Mouse (Mus musculus) forebrain, embryonic 11.5 days (tissue): ENCODE measurements at regions not wholly inside any gene's neighbourhood (a gene's known extent, or its start where the extent isn't known, plus 50 kb on each side); places are given as distances from the start of the nearest gene placed in this dataset.
A peak's percentile ranks its signal among the peaks of the same experiment; 100 is the strongest.

Experiments used
- ATAC-seq: fragments of 200-750 bp; cut with Nextera tagmentation; replicated peaks from 2 replicates; pipeline ENCODE4 v1.8.0; 2017; ENCODE audit warnings: moderate TSS enrichment; ENCODE audit not compliant: low FRiP score
- DNase-seq: peaks from one replicate; pipeline ENCODE4 v3.0.0-alpha.2; 2017; ENCODE audit warnings: low spot score
- H3K27ac ChIP-seq: fragments of 300-500 bp; sonication (generic); 2 replicates; pipeline ENCODE4 v1.5.1; 2014; ENCODE audit warnings: low read depth, low read length
- H3K27me3 ChIP-seq: fragments of 300-500 bp; sonication (generic); 2 replicates; pipeline ENCODE4 v1.6.1; 2014; ENCODE audit warnings: mild to moderate bottlenecking, low read length, mixed read lengths; ENCODE audit not compliant: control insufficient read depth, insufficient read depth
- H3K36me3 ChIP-seq: fragments of 300-500 bp; sonication (generic); 2 replicates; pipeline ENCODE4 v1.6.1; 2014; ENCODE audit warnings: mild to moderate bottlenecking, low read length, moderate library complexity, mixed read lengths; ENCODE audit not compliant: control insufficient read depth, insufficient read depth
- H3K4me1 ChIP-seq: fragments of 300-500 bp; sonication (generic); replicated peaks from 2 replicates; pipeline ENCODE4 v1.6.1; 2014; ENCODE audit warnings: low read length, mixed read lengths; ENCODE audit not compliant: control insufficient read depth, insufficient read depth
- H3K4me2 ChIP-seq: fragments of 300-500 bp; sonication (generic); 2 replicates; pipeline ENCODE4 v1.6.1; 2014; ENCODE audit warnings: low read depth, mild to moderate bottlenecking, low read length, moderate library complexity, mixed read lengths; ENCODE audit not compliant: severe bottlenecking
- H3K4me3 ChIP-seq: fragments of 300-500 bp; sonication (generic); 2 replicates; pipeline ENCODE4 v1.5.1; 2014; ENCODE audit warnings: low read depth, low read length
- H3K9ac ChIP-seq: fragments of 300-500 bp; sonication (generic); 2 replicates; pipeline ENCODE4 v1.6.1; 2014; ENCODE audit warnings: low read length
- H3K9me3 ChIP-seq: fragments of 300-500 bp; sonication (generic); 2 replicates; pipeline ENCODE4 v1.6.1; 2016; ENCODE audit warnings: low read length, mixed read lengths; ENCODE audit not compliant: control insufficient read depth
- WGBS: fragments of 180-500 bp; shearing (Covaris S2); extraction: QIAGEN DNeasy Blood & Tissue Kit; methylation state at CpG from one replicate; pipeline ENCODE4 v1.1.7; 2014; 5-methylcytosine and 5-hydroxymethylcytosine counted together

- 85% methylated on average over 2 of the region's 2 CpGs for WGBS
- H3K9me3 ChIP-seq: no peaks in the 10 kb centered on the region
- H3K27ac ChIP-seq: no peak overlapping the region
- no peak for ATAC-seq
- DNase-seq: no peak
- H3K4me3 ChIP-seq: no peak overlapping the region
- H3K27me3 ChIP-seq: no peaks in the 10 kb centered on the region
- no peak overlapping the region for H3K4me2 ChIP-seq
- no peaks in the 10 kb centered on the region for H3K4me1 ChIP-seq
- H3K36me3 ChIP-seq: no peaks in the 10 kb centered on the region
- no peak overlapping the region for H3K9ac ChIP-seq
These were observed 291.4 kb upstream of the Pcsk5 start for GRCm38 (mm10) chr19:18128786-18129185.

- Histone ChIP-seq H3K9me3 (no peaks in the 10 kb centered on the region), H3K36me3 (no peaks in the 10 kb centered on the region), H3K27ac (no peak overlapping the region), H3K9ac (no peak overlapping the region), H3K4me1 (no peaks in the 10 kb centered on the region), H3K4me2 (no peak overlapping the region), H3K4me3 (no peak overlapping the region), H3K27me3 (no peaks in the 10 kb centered on the region)
- no peak for DNase-seq
- WGBS: 90% methylated on average over 6 of the region's 6 CpGs
- no peak for ATAC-seq
These were observed 268.8 kb upstream of the Pcsk5 start for GRCm38 (mm10) chr19:18106236-18106635.

DNA sequence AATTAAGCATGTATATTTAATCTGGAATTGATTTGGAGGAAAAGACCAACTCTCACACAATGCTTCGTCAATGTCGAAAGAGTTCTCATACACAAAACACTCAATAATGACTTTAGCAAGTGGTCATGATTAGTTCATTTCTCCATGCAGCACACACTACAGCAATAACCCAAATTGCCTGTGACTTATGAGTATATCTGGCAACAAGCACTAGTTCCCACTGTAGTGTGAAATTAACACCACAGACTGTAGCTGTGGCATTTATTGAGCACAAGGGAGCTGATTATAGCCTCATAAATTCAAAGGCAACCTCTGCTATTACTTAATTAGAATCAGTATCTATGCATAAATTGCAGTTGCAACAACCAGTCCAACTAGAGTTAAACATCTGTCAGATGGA is 267.2 kb upstream of the Pcsk5 start:
- DNase-seq (no peak), ATAC-seq (no peak)
- Histone ChIP-seq H3K9me3 (no peaks in the 10 kb centered on the region), H3K4me1 (no peaks in the 10 kb centered on the region), H3K4me2 (no peak overlapping the region), H3K27ac (no peak overlapping the region), H3K4me3 (no peak overlapping the region), H3K36me3 (no peaks in the 10 kb centered on the region), H3K27me3 (no peaks in the 10 kb centered on the region), H3K9ac (no peak overlapping the region)
- 90% methylated on average over 2 of the region's 2 CpGs for WGBS

DNA sequence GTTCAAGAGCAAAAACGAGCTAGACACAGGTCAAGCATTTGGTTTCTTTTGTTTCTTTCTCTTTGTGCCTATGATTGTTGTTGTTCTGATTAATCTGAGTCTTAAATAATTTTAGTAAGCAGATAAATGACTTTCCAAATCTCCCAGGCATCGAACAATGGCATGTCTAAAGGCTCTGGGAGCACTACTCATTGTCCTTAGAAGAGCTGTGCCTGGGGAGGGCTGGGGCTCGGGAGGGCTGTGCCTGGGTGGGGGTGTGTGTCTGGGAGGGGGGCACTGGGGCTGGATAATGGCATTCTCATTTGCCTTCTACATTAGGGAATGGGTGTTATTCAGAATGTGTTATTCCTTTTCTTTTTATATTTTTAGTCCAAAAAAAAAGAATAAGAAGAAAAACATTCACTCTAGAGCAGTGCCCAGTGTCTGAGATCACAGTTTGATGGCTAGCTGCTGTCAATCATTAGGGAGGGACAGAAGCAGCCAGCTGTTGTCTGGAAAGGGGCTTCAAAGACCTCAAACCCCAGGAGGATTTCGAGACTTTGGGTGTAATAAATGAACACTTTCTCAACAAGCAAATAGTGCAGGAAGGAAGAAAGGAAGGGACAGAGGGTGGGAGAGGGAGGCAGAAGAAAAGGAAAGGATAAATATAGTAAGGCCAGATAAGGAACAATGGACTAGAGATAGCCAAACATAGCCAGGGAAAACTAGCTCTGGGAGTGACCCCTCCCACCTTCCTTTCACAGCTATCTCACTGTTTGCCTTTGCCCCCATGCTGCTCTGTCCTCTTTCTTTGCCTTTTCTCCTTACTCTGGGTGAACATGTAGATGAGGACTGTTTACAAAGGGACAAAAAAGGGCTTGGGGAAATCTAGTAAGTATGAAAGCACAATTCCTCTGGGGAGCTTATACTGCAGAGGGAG is 264.2 kb upstream of the Pcsk5 start:
- H3K27ac ChIP-seq: no peak overlapping the region
- 19% methylated on average over 4 of the region's 4 CpGs for WGBS
- H3K4me1 ChIP-seq: no peaks in the 10 kb centered on the region
- ATAC-seq (peak; percentile 46; the same call in 1 of the 2 replicates), DNase-seq (no peak)
- H3K9me3 ChIP-seq: no peaks in the 10 kb centered on the region
- no peaks in the 10 kb centered on the region for H3K27me3 ChIP-seq
- H3K36me3 ChIP-seq: no peaks in the 10 kb centered on the region
- no peak overlapping the region for H3K4me2 ChIP-seq
- H3K9ac ChIP-seq: no peak overlapping the region
- no peak overlapping the region for H3K4me3 ChIP-seq

DNA sequence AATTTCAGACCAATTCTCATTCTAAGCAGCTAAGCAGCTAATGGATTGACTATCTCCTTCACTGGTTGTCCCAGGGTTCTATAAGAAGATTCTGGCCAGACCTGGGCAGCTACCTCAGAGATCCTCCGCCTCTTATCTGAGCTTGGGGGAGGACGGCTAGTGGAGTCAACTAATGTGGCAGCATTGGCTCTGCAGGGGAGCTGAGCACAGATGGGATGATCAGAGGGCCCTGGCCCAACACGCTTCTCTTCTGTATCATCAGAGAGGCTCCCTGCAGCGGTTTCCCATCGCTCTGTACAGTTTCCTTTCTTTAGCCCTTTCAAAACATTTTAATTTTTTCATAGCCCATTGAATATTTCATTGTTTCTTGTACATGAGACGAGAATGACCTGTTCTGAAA is 245.9 kb upstream of the Pcsk5 start:
- no peak for ATAC-seq
- 85% methylated on average over 6 of the region's 6 CpGs for WGBS

GRCm38 (mm10) chr19:18068919-18069318 is 231.5 kb upstream of the Pcsk5 start:
- Histone ChIP-seq H3K36me3 (no peaks in the 10 kb centered on the region), H3K9ac (no peak overlapping the region), H3K27ac (no peak overlapping the region; the same call in 1 of the 2 replicates), H3K4me1 (no peaks in the 10 kb centered on the region), H3K27me3 (no peaks in the 10 kb centered on the region), H3K9me3 (no peaks in the 10 kb centered on the region), H3K4me3 (no peak overlapping the region), H3K4me2 (no peak overlapping the region)
- ATAC-seq (no peak), DNase-seq (no peak)
- WGBS: 60% methylated on average over 5 of the region's 5 CpGs

More for the DNA sequence above, 245.9 kb upstream of the Pcsk5 start:
- no peaks in the 10 kb centered on the region for H3K36me3 ChIP-seq
- no peak for DNase-seq
- no peaks in the 10 kb centered on the region for H3K9me3 ChIP-seq
- H3K27ac ChIP-seq: no peak overlapping the region
- H3K4me1 ChIP-seq: no peaks in the 10 kb centered on the region
- no peaks in the 10 kb centered on the region for H3K27me3 ChIP-seq
- no peak overlapping the region for H3K4me3 ChIP-seq
- H3K9ac ChIP-seq: no peak overlapping the region
- no peak overlapping the region for H3K4me2 ChIP-seq

DNA sequence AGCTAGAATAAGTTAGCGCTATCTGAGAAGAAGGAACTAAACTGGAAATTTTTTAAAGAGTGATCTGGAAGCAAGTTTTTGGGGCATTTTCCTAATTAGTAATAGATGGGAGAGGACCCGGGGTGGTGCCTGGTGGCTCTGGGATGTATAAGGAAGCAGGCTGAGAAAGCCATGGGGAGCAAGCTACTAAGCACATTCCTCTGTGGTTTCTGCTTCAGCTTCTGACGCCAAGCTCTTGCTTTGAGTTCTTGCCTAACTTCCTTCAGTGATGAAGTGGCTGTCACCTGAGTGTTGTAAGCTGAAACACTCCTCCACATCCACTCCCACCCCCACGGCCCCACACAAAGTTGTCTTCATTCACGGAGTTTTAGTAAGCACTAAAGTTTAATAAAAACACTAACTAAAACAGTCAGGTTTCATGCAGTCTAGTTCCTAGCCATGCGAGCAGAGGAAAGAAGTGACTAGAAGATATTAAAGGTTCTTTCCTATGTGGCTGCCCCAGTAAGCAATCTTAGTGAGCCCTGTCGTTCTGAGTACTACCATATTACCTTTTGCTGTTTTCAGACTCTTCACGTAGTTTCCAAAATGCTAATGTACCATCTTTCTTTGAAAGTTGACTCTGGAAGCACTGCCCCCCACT is 230.5 kb upstream of the Pcsk5 start:
- Histone ChIP-seq H3K27ac (no peak overlapping the region), H3K4me2 (no peak overlapping the region), H3K9me3 (no peaks in the 10 kb centered on the region), H3K36me3 (no peaks in the 10 kb centered on the region), H3K4me3 (no peak overlapping the region), H3K4me1 (no peaks in the 10 kb centered on the region), H3K27me3 (no peaks in the 10 kb centered on the region), H3K9ac (no peak overlapping the region)
- DNase-seq (no peak), ATAC-seq (no peak)
- 87% methylated on average over 8 of the region's 8 CpGs for WGBS

DNA sequence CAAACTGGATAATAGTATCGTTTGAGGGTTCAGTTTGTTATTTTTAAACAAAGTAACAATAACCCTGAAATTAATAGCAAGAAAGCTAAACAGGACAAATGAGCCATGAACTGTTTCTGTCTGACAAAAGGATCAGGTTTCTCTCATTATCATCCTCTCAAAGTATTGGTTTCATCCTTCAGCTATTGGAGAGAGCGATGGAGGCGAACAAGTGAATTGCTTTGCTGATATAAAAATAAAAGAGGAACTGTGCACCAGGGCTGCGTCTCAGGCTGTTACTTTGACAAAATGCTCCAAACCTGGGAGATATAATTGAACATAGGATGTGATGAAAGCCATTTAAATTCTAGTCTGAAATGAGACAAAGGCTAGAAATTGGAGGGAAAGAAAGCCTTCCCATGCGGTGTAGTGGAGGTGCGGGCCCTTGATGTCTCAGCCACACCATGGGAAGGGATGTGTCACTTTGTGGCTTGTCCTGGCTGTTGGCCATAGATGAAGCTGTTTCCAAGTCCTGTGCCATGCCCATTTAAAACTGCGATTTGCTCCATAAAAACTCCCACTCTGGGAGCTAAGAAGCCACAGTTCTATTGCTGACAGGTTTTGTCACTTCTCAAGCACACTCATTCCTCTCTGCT is 219.9 kb upstream of the Pcsk5 start:
- no peaks in the 10 kb centered on the region for H3K4me1 ChIP-seq
- no peaks in the 10 kb centered on the region for H3K27me3 ChIP-seq
- no peaks in the 10 kb centered on the region for H3K9me3 ChIP-seq
- H3K9ac ChIP-seq: no peak overlapping the region
- H3K4me3 ChIP-seq: no peak overlapping the region
- H3K27ac ChIP-seq: no peak overlapping the region
- 73% methylated on average over 7 of the region's 7 CpGs for WGBS
- no peak overlapping the region for H3K4me2 ChIP-seq
- no peaks in the 10 kb centered on the region for H3K36me3 ChIP-seq
- DNase-seq (no peak), ATAC-seq (no peak)
